Mouse (Mus musculus): ENCODE measurements at regions not wholly inside any gene's neighbourhood (a gene's known extent, or its start where the extent isn't known, plus 50 kb on each side); places are given as distances from the start of the nearest gene placed in this dataset.
A peak's percentile ranks its signal among the peaks of the same experiment; 100 is the strongest.

GRCm38 (mm10) chr3:133744552-133745118 lies 199.7 kb upstream of the Tet2 start:
- Histone ChIP-seq H3K4me3 (no peak overlapping the region), H3K9me3 (no peaks in the 10 kb centered on the region), H3K27me3 (ENCODE audit: poor library complexity, severe bottlenecking) (no peaks in the 10 kb centered on the region), H3K36me3 (replicated peaks) (no peaks in the 10 kb centered on the region), H3K27ac (no peak overlapping the region), H3K4me1 (no peaks in the 10 kb centered on the region)
- no peak for DNase-seq (ENCODE audit: extremely low spot score, low spot score)
- 80% methylated on average over 4 of the region's 4 CpGs for WGBS

GRCm38 (mm10) chr3:133748756-133749737 lies 204.1 kb upstream of the Tet2 start:
- Histone ChIP-seq H3K27ac (no peak overlapping the region), H3K36me3 (replicated peaks) (no peaks in the 10 kb centered on the region), H3K27me3 (ENCODE audit: poor library complexity, severe bottlenecking) (no peaks in the 10 kb centered on the region), H3K9me3 (no peaks in the 10 kb centered on the region), H3K4me3 (no peak overlapping the region), H3K4me1 (peaks cover 3% of the 10 kb centered on the region)
- DNase-seq (ENCODE audit: extremely low spot score, low spot score) = no peak
- 87% methylated on average over 10 of the region's 10 CpGs for WGBS

GRCm38 (mm10) chr3:133750061-133750460 lies 205.1 kb upstream of the Tet2 start:
- no peak for DNase-seq (ENCODE audit: extremely low spot score, low spot score)
- Histone ChIP-seq H3K4me3 (no peak overlapping the region), H3K27ac (no peak overlapping the region), H3K27me3 (ENCODE audit: poor library complexity, severe bottlenecking) (no peaks in the 10 kb centered on the region), H3K36me3 (replicated peaks) (no peaks in the 10 kb centered on the region), H3K4me1 (peaks cover 13% of the 10 kb centered on the region), H3K9me3 (no peaks in the 10 kb centered on the region)
- WGBS = 84% methylated on average over 8 of the region's 8 CpGs

- Histone ChIP-seq H3K27me3 (ENCODE audit: poor library complexity, severe bottlenecking) (no peaks in the 10 kb centered on the region), H3K4me1 (peaks cover 15% of the 10 kb centered on the region), H3K27ac (no peak overlapping the region), H3K36me3 (replicated peaks) (no peaks in the 10 kb centered on the region), H3K4me3 (no peak overlapping the region), H3K9me3 (no peaks in the 10 kb centered on the region)
- WGBS = 80% methylated on average over 3 of the region's 3 CpGs
- no peak for DNase-seq (ENCODE audit: extremely low spot score, low spot score)
Observed at GRCm38 (mm10) chr3:133750606-133751005, 205.7 kb upstream of the Tet2 start.

- H3K9me3 ChIP-seq = no peaks in the 10 kb centered on the region
- H3K4me3 ChIP-seq = no peak overlapping the region
- no peak overlapping the region for H3K27ac ChIP-seq
- no peaks in the 10 kb centered on the region; the same call in 1 of the 2 replicates for H3K27me3 ChIP-seq (ENCODE audit: poor library complexity, severe bottlenecking)
- peaks cover 15% of the 10 kb centered on the region for H3K4me1 ChIP-seq
- H3K36me3 ChIP-seq (replicated peaks) = no peaks in the 10 kb centered on the region
- WGBS = 66% methylated on average over 3 of the region's 3 CpGs
- DNase-seq (ENCODE audit: extremely low spot score, low spot score) = no peak
Observed at GRCm38 (mm10) chr3:133751011-133751410, 206.1 kb upstream of the Tet2 start.

GRCm38 (mm10) chr3:133751565-133751964 lies 206.6 kb upstream of the Tet2 start:
- no peak overlapping the region for H3K4me3 ChIP-seq
- WGBS = 81% methylated on average over 4 of the region's 4 CpGs
- H3K27ac ChIP-seq = no peak overlapping the region
- DNase-seq (ENCODE audit: extremely low spot score, low spot score) = no peak
- H3K4me1 ChIP-seq = peaks cover 15% of the 10 kb centered on the region
- H3K27me3 ChIP-seq (ENCODE audit: poor library complexity, severe bottlenecking) = no peaks in the 10 kb centered on the region; the same call in 1 of the 2 replicates
- H3K36me3 ChIP-seq (replicated peaks) = no peaks in the 10 kb centered on the region
- no peaks in the 10 kb centered on the region for H3K9me3 ChIP-seq

GRCm38 (mm10) chr3:133753041-133753440 lies 208.1 kb upstream of the Tet2 start:
- H3K27me3 ChIP-seq (ENCODE audit: poor library complexity, severe bottlenecking) = no peaks in the 10 kb centered on the region; the same call in 1 of the 2 replicates
- DNase-seq (ENCODE audit: extremely low spot score, low spot score) = no peak
- WGBS = 94% methylated on average over 3 of the region's 3 CpGs
- no peak overlapping the region for H3K4me3 ChIP-seq
- H3K27ac ChIP-seq = no peak overlapping the region
- H3K9me3 ChIP-seq = no peaks in the 10 kb centered on the region
- no peaks in the 10 kb centered on the region for H3K36me3 ChIP-seq (replicated peaks)
- H3K4me1 ChIP-seq = peaks cover 15% of the 10 kb centered on the region

GRCm38 (mm10) chr3:133754006-133754910 lies 209.3 kb upstream of the Tet2 start:
- H3K4me1 ChIP-seq = peaks cover 22% of the 10 kb centered on the region
- no peaks in the 10 kb centered on the region for H3K9me3 ChIP-seq
- DNase-seq (ENCODE audit: extremely low spot score, low spot score) = no peak
- peak overlapping the region; percentile 51 for H3K27ac ChIP-seq
- H3K4me3 ChIP-seq = no peak overlapping the region
- H3K36me3 ChIP-seq (replicated peaks) = no peaks in the 10 kb centered on the region
- no peaks in the 10 kb centered on the region; the same call in 1 of the 2 replicates for H3K27me3 ChIP-seq (ENCODE audit: poor library complexity, severe bottlenecking)
- WGBS = 47% methylated on average over 14 of the region's 14 CpGs

GRCm38 (mm10) chr3:133754911-133755259 lies 209.9 kb upstream of the Tet2 start:
- Histone ChIP-seq H3K27me3 (ENCODE audit: poor library complexity, severe bottlenecking) (no peaks in the 10 kb centered on the region; the same call in 1 of the 2 replicates), H3K4me3 (no peak overlapping the region), H3K9me3 (no peaks in the 10 kb centered on the region), H3K36me3 (replicated peaks) (no peaks in the 10 kb centered on the region), H3K4me1 (peaks cover 22% of the 10 kb centered on the region), H3K27ac (peak overlapping the region; percentile 51; the same call in 1 of the 2 replicates)
- peak; percentile 20 for DNase-seq (ENCODE audit: extremely low spot score, low spot score)
- whole genome bisulfite sequencing = 5% methylated on average over 3 of the region's 3 CpGs

- Histone ChIP-seq H3K9me3 (no peaks in the 10 kb centered on the region), H3K36me3 (replicated peaks) (no peaks in the 10 kb centered on the region), H3K27me3 (ENCODE audit: poor library complexity, severe bottlenecking) (no peaks in the 10 kb centered on the region; the same call in 1 of the 2 replicates), H3K4me1 (peaks cover 22% of the 10 kb centered on the region), H3K4me3 (no peak overlapping the region), H3K27ac (no peak overlapping the region)
- DNase-seq (ENCODE audit: extremely low spot score, low spot score) = no peak
- WGBS = 84% methylated on average over 12 of the region's 12 CpGs
Observed at GRCm38 (mm10) chr3:133757756-133758420, 212.9 kb upstream of the Tet2 start.

- no peak overlapping the region for H3K4me3 ChIP-seq
Observed at GRCm38 (mm10) chr3:133758421-133758820, 213.5 kb upstream of the Tet2 start.

GRCm38 (mm10) chr3:133759611-133760010 lies 214.7 kb upstream of the Tet2 start:
- Histone ChIP-seq H3K36me3 (replicated peaks) (no peaks in the 10 kb centered on the region), H3K4me1 (peaks cover 13% of the 10 kb centered on the region), H3K9me3 (no peaks in the 10 kb centered on the region), H3K4me3 (no peak overlapping the region), H3K27ac (no peak overlapping the region), H3K27me3 (ENCODE audit: poor library complexity, severe bottlenecking) (no peaks in the 10 kb centered on the region; the same call in 1 of the 2 replicates)
- DNase-seq (ENCODE audit: extremely low spot score, low spot score) = no peak
- 71% methylated on average over 2 of the region's 2 CpGs for WGBS

More at GRCm38 (mm10) chr3:133758421-133758820, 213.5 kb upstream of the Tet2 start:
- no peak for DNase-seq (ENCODE audit: extremely low spot score, low spot score)
- H3K27me3 ChIP-seq (ENCODE audit: poor library complexity, severe bottlenecking) = no peaks in the 10 kb centered on the region; the same call in 1 of the 2 replicates
- no peaks in the 10 kb centered on the region for H3K36me3 ChIP-seq (replicated peaks)
- H3K27ac ChIP-seq = no peak overlapping the region
- 49% methylated on average over 4 of the region's 4 CpGs for WGBS
- H3K4me1 ChIP-seq = peaks cover 22% of the 10 kb centered on the region
- H3K9me3 ChIP-seq = no peaks in the 10 kb centered on the region
